Mouse (Mus musculus) ES-Bruce4 (cell line): ENCODE results near the gene Gm10134. TPM values are rescaled to one million over a fixed set of nuclear protein-coding genes. Genes with fewer than 3 reads are reported as not detected.

Source experiments
- H3K27ac ChIP-seq: 2 replicates; pipeline ENCODE4 v1.5.1; 2012; ENCODE audit warnings: low read length, inconsistent platforms; ENCODE audit not compliant: insufficient read depth
- H3K27me3 ChIP-seq: 2 replicates; pipeline ENCODE4 v1.6.1; 2012; ENCODE audit warnings: mild to moderate bottlenecking, low read length, inconsistent platforms; ENCODE audit not compliant: control insufficient read depth, poor library complexity, insufficient read depth, severe bottlenecking
- H3K36me3 ChIP-seq: 2 replicates; pipeline ENCODE4 v1.6.1; 2012; ENCODE audit warnings: inconsistent platforms, mild to moderate bottlenecking, low read length, moderate library complexity; ENCODE audit not compliant: control insufficient read depth, poor library complexity, insufficient read depth, severe bottlenecking
- H3K4me1 ChIP-seq: one replicate; pipeline ENCODE4 v1.8.1; 2011; ENCODE audit warnings: low read length; ENCODE audit not compliant: control insufficient read depth, insufficient read depth
- H3K4me3 ChIP-seq: 2 replicates; pipeline ENCODE4 v1.5.1; 2011; ENCODE audit warnings: low read depth, mild to moderate bottlenecking, low read length
- H3K9ac ChIP-seq: 2 replicates; pipeline ENCODE4 v1.6.1; 2012; ENCODE audit warnings: low read depth, mild to moderate bottlenecking, inconsistent platforms; ENCODE audit not compliant: poor library complexity, severe bottlenecking
- H3K9me3 ChIP-seq: replicated peaks from 2 replicates; pipeline ENCODE4 v1.6.1; 2012; ENCODE audit warnings: mild to moderate bottlenecking, low read length, inconsistent platforms; ENCODE audit not compliant: control insufficient read depth, poor library complexity, insufficient read depth, severe bottlenecking
- CTCF ChIP-seq: IDR thresholded peaks from one replicate; pipeline ENCODE4 v1.8.1; 2011; ENCODE audit warnings: low read depth, low read length
- EP300 ChIP-seq: IDR thresholded peaks from 2 replicates; pipeline ENCODE4 v1.6.1; 2011; ENCODE audit warnings: low read depth, low read length; ENCODE audit not compliant: insufficient read depth
- POLR2A ChIP-seq: IDR thresholded peaks from one replicate; pipeline ENCODE4 v1.8.1; 2011; ENCODE audit warnings: low read length; ENCODE audit not compliant: insufficient read depth
- polyA plus RNA-seq: library from polyadenylated mRNA; stranded (reverse); fragments of >200 nt; gene quantifications from 2 replicates; pipeline ENCODE4 v1.2.4, GENCODE M21; 2011; ENCODE audit warnings: low read depth; ENCODE audit not compliant: missing spikeins, insufficient read depth, insufficient read length

Gm10134 gene
- polyA plus RNA-seq, result 2.8 TPM in 1 of 2 replicates, not detected in the other

GRCm38 (mm10) chr2:28505795-28506194, at the start of gene Gm10134:
Gene Gm10134, plus strand, starts transcription at chr2:28506095.
- no peaks in the 10 kb centered on the region for H3K9me3 ChIP-seq
- peak within 1 kb of the TSS; percentile 74 for H3K27ac ChIP-seq
- H3K9ac ChIP-seq, result no peak within 1 kb of the TSS
- H3K27me3 ChIP-seq, result no peaks in the 10 kb centered on the region
- peaks cover 11% of the 10 kb centered on the region for H3K4me1 ChIP-seq
- H3K36me3 ChIP-seq, result no peaks in the 10 kb centered on the region
- peak within 1 kb of the TSS; percentile 39 for H3K4me3 ChIP-seq
- TF ChIP-seq POLR2A (no peak), CTCF (no peak), EP300 (no peak)

GRCm38 (mm10) chr2:28456616-28457015, 49.3 kb upstream of the Gm10134 start:
- TF ChIP-seq POLR2A, result no peak
- TF ChIP-seq EP300, result no peak
- TF ChIP-seq CTCF, result no peak
- no peaks in the 10 kb centered on the region for H3K4me1 ChIP-seq
- no peak overlapping the region for H3K4me3 ChIP-seq
- no peaks in the 10 kb centered on the region for H3K27me3 ChIP-seq
- H3K9ac ChIP-seq, result no peak overlapping the region
- H3K9me3 ChIP-seq, result no peaks in the 10 kb centered on the region
- H3K36me3 ChIP-seq, result no peaks in the 10 kb centered on the region
- H3K27ac ChIP-seq, result no peak overlapping the region

GRCm38 (mm10) chr2:28463919-28464318, 42.0 kb upstream of the Gm10134 start:
- Histone ChIP-seq H3K27ac (no peak overlapping the region), H3K4me3 (no peak overlapping the region), H3K9me3 (no peaks in the 10 kb centered on the region), H3K4me1 (no peaks in the 10 kb centered on the region), H3K27me3 (no peaks in the 10 kb centered on the region), H3K36me3 (no peaks in the 10 kb centered on the region), H3K9ac (no peak overlapping the region)
- peak; percentile 61 for TF ChIP-seq CTCF
- no peak for TF ChIP-seq EP300

- no peak overlapping the region for H3K9ac ChIP-seq
- TF ChIP-seq POLR2A, result no peak
- no peak for TF ChIP-seq CTCF
- TF ChIP-seq EP300, result no peak
Observed at GRCm38 (mm10) chr2:28464919-28465318, 41.0 kb upstream of the Gm10134 start.

GRCm38 (mm10) chr2:28465836-28466518, 39.9 kb upstream of the Gm10134 start, which contains the start of gene 1700007K13Rik:
Gene 1700007K13Rik, minus strand, starts transcription at chr2:28466332.
- Histone ChIP-seq H3K4me3 (peak within 1 kb of the TSS; percentile 76), H3K27me3 (no peaks in the 10 kb centered on the region), H3K4me1 (no peaks in the 10 kb centered on the region), H3K9me3 (no peaks in the 10 kb centered on the region), H3K36me3 (peaks cover 18% of the 10 kb centered on the region), H3K27ac (peak within 1 kb of the TSS; percentile 95), H3K9ac (peak within 1 kb of the TSS; percentile 47)
- no peak for TF ChIP-seq CTCF
- TF ChIP-seq EP300, result peak; percentile 86

More at GRCm38 (mm10) chr2:28464919-28465318, 41.0 kb upstream of the Gm10134 start:
- no peak overlapping the region for H3K27ac ChIP-seq
- no peaks in the 10 kb centered on the region for H3K4me1 ChIP-seq
- H3K36me3 ChIP-seq, result peaks cover 8% of the 10 kb centered on the region
- H3K4me3 ChIP-seq, result peak overlapping the region; percentile 76; the same call in 1 of the 2 replicates
- H3K9me3 ChIP-seq, result no peaks in the 10 kb centered on the region
- no peaks in the 10 kb centered on the region for H3K27me3 ChIP-seq

GRCm38 (mm10) chr2:28467860-28468485, 37.9 kb upstream of the Gm10134 start, which contains the start of gene Mrps2:
Gene Mrps2, plus strand, starts transcription at chr2:28468066.
- H3K9me3 ChIP-seq, result no peaks in the 10 kb centered on the region
- TF ChIP-seq CTCF (peak; percentile 71), POLR2A (peak; percentile 30), EP300 (0 out of 2 replicates have a peak, but pooled peaks have one; percentile 30)
- no peaks in the 10 kb centered on the region for H3K27me3 ChIP-seq
- peak within 1 kb of the TSS; percentile 87 for H3K4me3 ChIP-seq
- H3K36me3 ChIP-seq, result peaks cover 18% of the 10 kb centered on the region
- peak within 1 kb of the TSS; percentile 91 for H3K9ac ChIP-seq
- peak within 1 kb of the TSS; percentile 95 for H3K27ac ChIP-seq
- H3K4me1 ChIP-seq, result no peaks in the 10 kb centered on the region
